Mouse (Mus musculus) yolk sac, embryonic 10.5 days (tissue): ENCODE data around the gene Maff.

Experiments
- DNase-seq: peaks from one replicate; pipeline ENCODE4 v3.0.0-alpha.2; 2017; ENCODE audit warnings: low spot score

Maff gene

GRCm38 (mm10) chr15:79329979-79330363 lies 16.4 kb upstream of the Maff start:
- no peak for DNase-seq

DNA sequence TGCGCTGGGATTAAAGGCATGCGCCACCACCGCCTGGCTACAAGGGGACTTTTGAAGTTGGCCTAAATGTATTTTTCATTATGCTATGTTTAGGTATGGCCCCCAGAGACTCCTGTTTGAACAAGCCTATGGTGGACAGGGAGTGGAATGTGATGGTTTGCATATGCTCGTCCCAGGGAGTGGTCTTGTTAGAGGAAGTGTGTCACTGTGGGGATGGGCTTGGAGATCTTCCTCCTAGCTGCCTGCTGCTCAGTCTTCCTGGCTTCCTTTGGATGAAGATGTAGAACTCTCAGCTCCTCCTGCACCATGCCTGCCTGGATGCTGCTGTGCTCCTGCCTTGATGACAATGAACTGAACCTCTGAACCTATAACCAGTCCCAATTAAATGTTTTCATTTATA lies 15.9 kb upstream of the Maff start:
- no peak for DNase-seq

DNA sequence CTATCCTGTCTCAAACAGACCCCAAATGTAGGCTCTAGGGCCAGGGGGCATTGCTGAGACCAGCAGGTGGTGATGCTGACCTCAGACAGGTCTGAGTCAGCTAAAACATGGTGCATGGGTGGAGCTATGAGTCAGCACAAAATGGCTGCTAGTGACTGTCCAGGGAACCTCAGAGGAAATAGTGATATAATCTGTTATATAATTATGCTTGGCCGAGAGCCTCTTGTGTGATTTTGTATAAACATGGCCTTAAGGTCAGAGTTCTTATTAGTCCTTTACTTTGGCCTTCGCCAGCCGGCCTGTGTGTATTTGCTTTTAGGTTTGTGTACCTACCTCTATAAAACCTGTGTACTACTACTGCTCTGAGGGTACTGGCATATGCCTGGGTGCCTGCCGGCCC lies 13.0 kb upstream of the Maff start:
- DNase-seq, result no peak

DNA sequence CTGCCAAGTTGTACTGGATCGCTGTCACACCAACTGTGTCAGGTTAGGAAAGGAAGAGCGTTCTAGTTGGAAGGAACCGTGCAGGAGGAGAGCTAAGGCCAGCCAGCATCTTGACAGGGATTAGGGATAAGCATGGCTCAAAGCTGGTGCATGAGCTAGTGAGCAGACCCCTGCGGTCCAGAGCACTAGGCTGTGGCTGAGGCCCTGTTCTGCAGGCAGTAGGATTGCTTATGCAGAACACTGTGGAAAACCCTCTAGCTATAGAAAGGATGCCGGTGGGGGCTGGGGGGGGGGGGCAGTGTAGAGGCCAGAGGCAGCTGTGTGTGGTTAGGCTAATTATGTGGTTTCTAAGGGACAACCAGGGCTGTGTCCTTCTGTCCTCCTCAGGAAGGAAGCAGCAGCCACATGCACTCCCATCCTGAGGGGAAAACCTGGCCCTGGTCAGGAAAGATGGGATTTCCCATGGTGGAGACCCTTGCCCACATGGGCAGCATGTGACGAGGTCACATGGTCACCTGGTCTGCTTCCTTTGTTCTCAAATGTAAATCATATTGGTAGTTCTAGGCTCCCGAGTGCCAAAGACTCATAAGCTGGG lies 11.3 kb upstream of the Maff start:
- DNase-seq, result no peak

GRCm38 (mm10) chr15:79338978-79339377 lies 7.4 kb upstream of the Maff start:
- DNase-seq, result no peak

GRCm38 (mm10) chr15:79342641-79343337 lies 3.6 kb upstream of the Maff start:
- no peak for DNase-seq

DNA sequence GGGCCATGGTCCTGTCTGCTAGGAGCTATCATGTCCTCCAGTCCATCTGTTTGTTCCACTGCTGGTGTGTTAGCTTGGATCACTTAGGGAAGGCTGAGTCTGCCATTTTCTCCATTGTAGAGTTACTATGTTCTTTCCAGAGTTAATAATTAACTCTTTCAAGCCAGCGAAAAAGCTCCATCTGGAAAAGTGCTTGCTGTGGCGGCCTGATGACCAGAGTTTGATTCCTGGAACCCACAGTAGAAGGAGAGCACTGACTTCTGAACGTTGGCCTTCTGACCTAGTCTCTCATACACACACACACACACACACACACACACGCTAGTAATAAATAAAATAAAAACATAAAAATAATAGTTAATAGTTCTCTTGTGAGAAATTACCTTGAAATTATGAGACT lies 1.8 kb upstream of the Maff start:
- DNase-seq, result peak; percentile 52

GRCm38 (mm10) chr15:79347165-79347844 lies 884 bp downstream of the Maff start:
- peak; percentile 96 for DNase-seq

GRCm38 (mm10) chr15:79347845-79348506 lies 1.6 kb downstream of the Maff start:
- DNase-seq, result peak; percentile 84

DNA sequence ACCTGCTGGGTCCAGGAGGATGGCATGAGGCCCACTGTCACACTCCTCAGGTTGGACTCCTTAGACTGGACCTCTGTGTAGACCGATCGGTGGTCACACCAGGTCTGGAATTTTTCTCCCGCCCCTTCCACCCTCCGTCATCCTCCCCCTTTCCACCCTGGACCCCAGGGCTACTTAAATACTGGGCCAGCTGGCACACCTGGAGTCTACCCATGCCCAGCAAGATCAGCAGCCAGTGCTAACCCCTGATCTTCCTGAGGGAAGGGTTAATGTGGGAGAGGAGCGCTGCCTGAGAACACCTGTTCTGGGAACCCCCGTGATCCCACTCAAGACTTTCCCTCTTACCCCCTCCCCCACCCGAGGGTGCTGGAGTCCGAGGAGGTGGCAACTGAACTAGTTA lies 2.2 kb downstream of the Maff start:
- no peak for DNase-seq

- no peak for DNase-seq
Observed at GRCm38 (mm10) chr15:79350866-79351265, 4.4 kb downstream of the Maff start.

DNA sequence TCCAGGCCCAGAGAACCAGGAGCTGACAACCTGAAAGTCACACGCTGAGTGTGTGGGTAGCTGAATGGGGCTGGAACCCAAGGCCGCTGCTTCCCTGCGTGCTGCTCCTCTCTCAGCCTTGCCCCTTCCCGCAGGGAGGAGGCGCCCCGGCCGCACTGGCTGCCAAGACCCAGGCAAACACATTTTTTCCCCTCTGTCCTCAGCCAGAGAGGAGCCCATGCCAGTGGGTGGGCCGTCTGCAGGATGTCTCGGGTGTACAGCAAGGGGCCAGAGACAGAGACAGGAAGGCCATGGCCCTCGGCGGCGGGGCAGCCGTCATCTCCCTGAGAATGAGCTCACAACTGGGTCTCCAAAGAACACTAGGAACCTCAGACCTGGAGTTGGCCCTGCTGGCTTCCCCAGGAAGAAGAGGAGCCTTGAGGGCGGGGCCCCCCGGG lies 4.9 kb downstream of the Maff start:
- DNase-seq, result no peak

GRCm38 (mm10) chr15:79352479-79352878 lies 6.1 kb downstream of the Maff start:
- DNase-seq, result no peak

DNA sequence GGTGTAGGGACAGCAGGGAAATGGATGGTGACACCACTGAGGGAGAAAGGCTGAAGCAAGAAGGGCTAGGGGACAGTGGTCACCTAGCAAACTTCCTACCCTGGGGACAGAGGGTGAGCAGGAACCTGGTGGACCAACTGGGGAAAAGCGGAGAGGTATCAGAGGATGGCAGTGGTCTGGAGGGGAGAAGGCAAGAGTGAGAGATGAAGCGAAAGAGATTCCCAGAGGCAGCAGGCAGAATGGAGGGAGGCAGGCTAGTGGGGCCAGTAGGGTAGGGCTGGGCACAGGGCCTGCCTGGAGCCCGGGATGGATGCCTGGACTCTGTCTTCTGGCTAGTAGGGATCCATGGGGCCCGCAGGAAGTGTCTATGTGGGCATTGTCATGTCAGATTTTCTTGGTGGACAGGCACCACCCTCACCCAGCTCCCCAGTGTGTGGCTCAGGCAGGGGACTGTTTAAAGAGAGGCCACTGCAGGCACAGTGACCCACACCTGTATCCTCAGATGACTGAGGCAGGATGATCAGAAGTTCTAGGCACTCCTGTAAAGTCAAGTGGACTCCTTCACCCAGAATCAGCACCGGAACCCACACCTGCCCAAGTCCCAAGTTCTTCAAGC lies 7.4 kb downstream of the Maff start:
- no peak for DNase-seq

DNA sequence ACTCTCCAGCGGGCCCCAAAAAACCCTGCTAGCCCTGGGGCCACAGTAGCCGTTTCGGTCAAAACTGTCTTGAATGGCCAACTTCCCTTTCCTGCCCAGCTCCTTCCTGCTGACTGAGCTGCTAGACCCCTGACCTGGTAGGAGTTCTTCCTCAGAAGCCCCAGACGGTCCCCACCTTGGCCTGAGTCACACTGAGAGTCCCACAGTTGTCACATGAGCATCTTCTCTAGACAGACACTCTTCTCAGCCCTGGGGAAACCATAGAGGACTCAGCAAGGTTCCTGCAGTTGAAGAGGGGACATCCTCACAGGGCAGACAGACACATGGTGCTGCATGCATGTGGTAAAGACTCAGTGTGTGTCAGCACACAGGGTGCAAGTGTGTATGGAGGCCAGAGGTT lies 8.2 kb downstream of the Maff start:
- DNase-seq, result no peak

- DNase-seq, result no peak
Observed at GRCm38 (mm10) chr15:79356481-79356880, 10.1 kb downstream of the Maff start.

- peak; percentile 89 for DNase-seq
Observed at GRCm38 (mm10) chr15:79357036-79357911, 10.9 kb downstream of the Maff start.

DNA sequence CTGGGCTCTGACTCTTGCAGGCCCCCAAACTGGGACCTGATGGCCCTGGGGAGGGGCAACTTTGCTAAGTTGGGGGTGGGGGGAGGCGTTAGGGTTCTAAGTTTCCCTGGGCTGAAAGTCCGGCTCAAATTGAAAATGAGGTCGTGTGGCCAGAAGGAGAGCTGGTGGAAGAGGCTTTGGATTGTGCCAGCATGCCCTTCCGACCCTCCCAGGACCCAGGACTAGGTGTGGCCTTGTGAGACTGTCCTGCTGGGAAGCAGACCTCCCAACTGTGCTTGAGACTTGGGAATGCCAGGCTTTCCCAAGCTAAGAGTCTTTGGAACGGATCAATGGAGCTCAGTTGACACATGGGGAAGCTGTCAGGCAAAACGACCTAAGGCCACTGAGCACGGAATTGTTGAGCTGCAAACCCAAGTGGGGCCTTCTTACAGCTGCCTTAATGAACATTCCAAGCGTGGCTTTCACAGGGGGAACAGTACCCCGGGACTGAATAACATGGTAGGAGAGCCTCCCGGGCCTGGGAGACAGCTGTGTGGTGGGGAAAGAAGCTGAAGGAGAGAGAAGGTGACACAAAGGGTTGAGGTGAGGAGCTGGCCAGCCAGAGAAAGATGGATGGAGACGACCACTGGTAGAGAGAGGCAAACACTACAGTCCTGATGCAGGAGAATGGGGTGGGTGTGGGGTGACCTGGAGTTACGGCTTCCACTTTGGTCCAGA lies 11.7 kb downstream of the Maff start:
- DNase-seq, result no peak

DNA sequence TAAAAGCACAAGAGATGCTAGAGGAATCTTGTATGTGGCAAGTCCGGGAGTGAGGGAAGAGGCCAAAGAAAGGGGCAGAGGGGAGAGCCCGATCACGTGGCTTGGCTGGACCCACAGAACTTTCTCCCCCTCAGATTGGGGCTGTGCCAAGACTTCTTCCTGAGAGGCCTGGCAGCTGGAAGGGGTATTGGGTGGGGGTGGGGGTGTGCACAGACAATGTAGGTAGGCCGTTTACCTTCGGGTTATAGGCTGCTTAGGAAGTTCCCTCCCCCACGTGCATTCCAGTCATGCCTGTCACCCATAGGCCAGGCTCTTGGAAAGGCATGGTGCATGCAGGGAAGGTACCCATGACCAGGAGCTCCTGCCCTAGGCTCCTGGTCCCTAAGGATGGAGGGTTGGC lies 13.5 kb downstream of the Maff start:
- DNase-seq, result no peak

GRCm38 (mm10) chr15:79360371-79360770 lies 13.9 kb downstream of the Maff start:
- no peak for DNase-seq

GRCm38 (mm10) chr15:79361023-79361422 lies 14.6 kb downstream of the Maff start:
- DNase-seq, result no peak
